8 mouse cellular contexts compared by ENCODE assay signal in genomic region chr1:86058856-86059769, GRCm38 (mm10). TPM values are rescaled to one million over a fixed set of nuclear protein-coding genes. Genes with fewer than 3 reads are reported as not detected.
DNase-seq lines count a peak whose midpoint lies in the region; ATAC-seq and TF ChIP-seq lines count a peak whose summit lies in the region.

No protein-coding gene starts in this region.

- 11% methylated on average over 21 of the region's 21 CpGs for WGBS in hindbrain, embryonic 10.5 days
- WGBS in lung, postnatal 0 days = 9% methylated on average over 21 of the region's 21 CpGs

- H3K27me3 ChIP-seq in hindbrain, embryonic 10.5 days (ENCODE audit: insufficient read depth, poor library complexity, severe bottlenecking) = no peaks in the 10 kb centered on the region
- H3K27me3 ChIP-seq in lung, postnatal 0 days (replicated peaks; ENCODE audit: insufficient read depth, low read length) = no peaks in the 10 kb centered on the region

- H3K9ac ChIP-seq in lung, postnatal 0 days (replicated peaks; ENCODE audit: low read depth) = peak overlapping the region; percentile 39; the same call in 1 of the 2 replicates

- peak; percentile 89 for ATAC-seq in frontal cortex, adult (ENCODE audit: low TSS enrichment)
- ATAC-seq in lung, postnatal 0 days = peak; percentile 83

- TF ChIP-seq CTCF in lung, postnatal 0 days (IDR thresholded peaks at IDR 0.05) = peak; percentile 93

- H3K27ac ChIP-seq in hindbrain, embryonic 10.5 days = peak overlapping the region; percentile 82
- H3K27ac ChIP-seq in lung, postnatal 0 days (ENCODE audit: low read length) = no peak overlapping the region

- peak overlapping the region; percentile 64 for H3K4me2 ChIP-seq in lung, postnatal 0 days (replicated peaks; ENCODE audit: low read depth, low read length)

- peak; percentile 87 for DNase-seq in MN1 (ENCODE audit: low spot score)
- peak; percentile 98 for DNase-seq in cerebellum, adult 9-10 months
- DNase-seq in hindbrain, embryonic 10.5 days (ENCODE audit: low spot score) = peak; percentile 94
- peak; percentile 94 for DNase-seq in layer of hippocampus, adult 9-11 months
- peak; percentile 95 for DNase-seq in lung, postnatal 0 days (ENCODE audit: low spot score)
- peak; percentile 94 for DNase-seq in ovary, postnatal 14 days (ENCODE audit: low spot score)
- DNase-seq in thymus, postnatal 14 days = peak; percentile 92

- H3K4me3 ChIP-seq in hindbrain, embryonic 10.5 days = peak overlapping the region; percentile 49
- H3K4me3 ChIP-seq in lung, postnatal 0 days (ENCODE audit: low read depth, low read length) = peak overlapping the region; percentile 31

- no peak for TF ChIP-seq EP300 in lung, postnatal 0 days (IDR thresholded peaks at IDR 0.05)

- no peaks in the 10 kb centered on the region for H3K36me3 ChIP-seq in hindbrain, embryonic 10.5 days
- no peaks in the 10 kb centered on the region for H3K36me3 ChIP-seq in lung, postnatal 0 days (ENCODE audit: insufficient read depth, low read length)

- no peaks in the 10 kb centered on the region for H3K9me3 ChIP-seq in hindbrain, embryonic 10.5 days
- no peaks in the 10 kb centered on the region for H3K9me3 ChIP-seq in lung, postnatal 0 days (ENCODE audit: low read length)

- H3K4me1 ChIP-seq in hindbrain, embryonic 10.5 days (replicated peaks) = peaks cover 7% of the 10 kb centered on the region; the same call in 1 of the 2 replicates
- H3K4me1 ChIP-seq in lung, postnatal 0 days (ENCODE audit: insufficient read depth, low read depth, low read length) = no peaks in the 10 kb centered on the region

RNA-seq across cellular contexts. Expression of gene Psmd1, which starts 5.1 kb away (rescaled TPM):
- 184 and 222 TPM in 2 replicates for polyA plus RNA-seq in hindbrain, embryonic 10.5 days (2016; fragmentation: Nextera tagmentation; extraction: Ambion mirVana)
- 85.1 and 86.2 TPM in 2 replicates for polyA plus RNA-seq in lung, postnatal 0 days (2015; fragmentation: Nextera tagmentation; extraction: Ambion mirVana)

RNA-seq across cellular contexts. Expression of gene 2810459M11Rik, which starts 13.4 kb away (rescaled TPM):
- 0.19 and 0.25 TPM in 2 replicates for polyA plus RNA-seq in hindbrain, embryonic 10.5 days (2016; fragmentation: Nextera tagmentation; extraction: Ambion mirVana)
- 0.24 and 0.41 TPM in 2 replicates for polyA plus RNA-seq in lung, postnatal 0 days (2015; fragmentation: Nextera tagmentation; extraction: Ambion mirVana)

RNA-seq across cellular contexts. Expression of gene Spata3, which starts 42.5 kb away (rescaled TPM):
- not detected in 2 replicates for polyA plus RNA-seq in hindbrain, embryonic 10.5 days (2016; fragmentation: Nextera tagmentation; extraction: Ambion mirVana)
- not detected in 2 replicates for polyA plus RNA-seq in lung, postnatal 0 days (2015; fragmentation: Nextera tagmentation; extraction: Ambion mirVana)

RNA-seq across cellular contexts. Expression of gene Htr2b, which starts 52.7 kb away (rescaled TPM):
- 0.10 and 0.35 TPM in 2 replicates for polyA plus RNA-seq in hindbrain, embryonic 10.5 days (2016; fragmentation: Nextera tagmentation; extraction: Ambion mirVana)
- polyA plus RNA-seq in lung, postnatal 0 days (2015; fragmentation: Nextera tagmentation; extraction: Ambion mirVana) = 1.0 and 1.2 TPM in 2 replicates
